Mouse (Mus musculus): ENCODE results near the gene Mbnl2. TPM values are rescaled to one million over a fixed set of nuclear protein-coding genes. Genes with fewer than 3 reads are reported as not detected.

Gene Mbnl2
- total RNA-seq, 1 experiment from 2014 or later = 68.1 TPM

DNA sequence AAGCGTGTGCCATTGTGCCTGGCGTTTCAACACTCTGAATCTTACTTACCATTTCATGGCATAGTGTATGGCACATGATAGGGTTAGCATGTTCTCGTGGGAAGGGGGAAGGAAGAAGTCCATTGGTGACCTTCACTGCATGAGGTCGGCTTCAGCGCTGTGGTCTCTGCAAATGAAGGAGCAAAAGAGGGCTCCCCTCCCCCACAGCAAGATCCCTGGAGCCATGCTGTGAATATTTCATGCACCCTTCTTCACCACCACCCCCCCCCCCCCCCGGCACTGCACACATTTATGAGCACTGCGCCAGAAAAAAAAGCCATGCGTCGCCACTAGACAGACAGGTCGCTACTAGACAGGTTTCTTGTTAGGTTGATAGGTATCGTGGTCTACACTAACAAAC lies 95.2 kb downstream of the Mbnl2 start:
- no peak for ATAC-seq (replicated peaks; ENCODE audit: low read depth, poor library complexity, severe bottlenecking)

DNA sequence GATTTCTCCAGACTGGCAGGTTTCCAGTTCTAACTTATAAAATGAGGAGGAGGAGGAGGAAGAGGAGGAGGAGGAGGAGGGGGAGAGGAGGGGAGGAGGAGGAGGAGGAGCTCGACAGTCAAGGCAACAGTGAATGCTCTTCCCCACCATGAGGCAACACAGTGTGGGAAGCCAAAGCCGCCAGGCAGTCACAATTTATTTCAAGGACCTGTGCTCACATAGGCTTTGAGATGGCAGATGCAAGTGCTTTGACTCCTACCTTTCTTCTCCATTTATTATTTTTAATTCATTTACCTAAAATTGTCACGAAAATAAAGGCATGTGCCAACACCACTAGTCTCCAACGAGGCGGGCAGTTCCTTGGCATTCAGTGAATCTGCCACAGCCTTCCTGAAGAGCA lies 95.7 kb downstream of the Mbnl2 start:
- no peak for ATAC-seq (replicated peaks; ENCODE audit: low read depth, poor library complexity, severe bottlenecking)

DNA sequence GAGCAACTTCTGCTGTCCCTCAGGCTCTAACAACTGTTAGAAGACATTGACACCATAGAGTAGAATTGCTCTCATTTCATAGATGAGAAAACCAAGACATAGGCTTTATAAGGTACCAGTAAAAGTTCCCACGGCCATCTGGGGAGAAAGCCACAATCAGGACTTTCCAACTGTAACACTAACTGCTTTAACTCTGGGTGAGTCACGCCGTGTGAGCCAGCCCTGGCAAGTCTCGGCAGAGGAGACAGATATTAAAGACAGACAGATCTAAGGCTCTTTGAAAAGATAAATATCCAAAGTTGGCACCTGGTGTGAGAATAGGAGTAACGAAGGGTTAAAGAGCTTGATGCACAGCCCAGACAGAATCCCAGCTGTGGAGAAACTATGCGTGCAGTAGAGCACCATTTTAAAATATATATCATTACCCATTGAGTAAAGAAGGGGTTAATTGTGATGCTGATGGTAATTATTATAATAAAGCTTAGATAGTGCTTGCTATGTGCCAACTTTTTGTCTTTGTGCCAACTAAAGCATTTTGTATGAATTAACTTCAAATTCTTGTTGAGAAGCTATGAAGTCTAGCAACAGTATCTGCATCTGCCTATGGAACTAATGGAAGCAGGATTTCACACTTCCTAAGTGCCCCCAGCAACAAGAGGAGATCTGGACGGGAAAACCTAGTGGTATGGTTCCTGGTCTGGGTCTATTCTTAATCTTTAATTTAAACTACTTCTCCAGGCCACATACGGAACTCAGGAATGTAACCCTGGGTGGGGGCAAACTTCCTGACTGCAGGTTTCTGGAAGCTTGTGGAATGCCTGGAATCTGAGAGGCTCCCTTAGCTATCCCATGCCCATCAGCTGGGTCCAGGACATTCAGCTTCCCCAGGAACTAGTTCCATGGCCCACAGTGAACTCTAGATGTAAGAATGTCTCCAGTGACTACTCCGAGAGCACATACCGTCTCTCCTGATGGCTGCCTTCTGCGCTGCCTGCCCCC lies 97.9 kb downstream of the Mbnl2 start:
- ATAC-seq (replicated peaks; ENCODE audit: low read depth, poor library complexity, severe bottlenecking) = no peak

DNA sequence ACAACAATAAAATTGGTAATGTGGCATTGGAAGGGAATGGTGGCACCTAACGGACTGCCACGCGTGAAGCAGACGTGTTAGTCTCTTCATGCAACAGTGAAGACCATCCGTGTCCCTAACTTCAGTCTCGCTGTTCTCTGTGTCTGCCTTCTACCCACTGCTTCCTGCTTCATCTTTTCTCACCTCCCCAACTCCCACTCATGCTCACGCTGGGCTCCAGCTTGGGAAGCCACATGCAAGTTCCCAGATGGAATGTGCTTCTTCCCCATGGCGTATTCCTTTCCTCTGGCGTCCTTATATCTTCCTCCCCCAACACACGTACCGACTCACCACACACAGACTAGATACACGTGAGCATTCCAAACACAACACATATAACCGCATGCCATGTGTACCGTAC lies 99.3 kb downstream of the Mbnl2 start:
- no peak for ATAC-seq (replicated peaks; ENCODE audit: low read depth, poor library complexity, severe bottlenecking)

DNA sequence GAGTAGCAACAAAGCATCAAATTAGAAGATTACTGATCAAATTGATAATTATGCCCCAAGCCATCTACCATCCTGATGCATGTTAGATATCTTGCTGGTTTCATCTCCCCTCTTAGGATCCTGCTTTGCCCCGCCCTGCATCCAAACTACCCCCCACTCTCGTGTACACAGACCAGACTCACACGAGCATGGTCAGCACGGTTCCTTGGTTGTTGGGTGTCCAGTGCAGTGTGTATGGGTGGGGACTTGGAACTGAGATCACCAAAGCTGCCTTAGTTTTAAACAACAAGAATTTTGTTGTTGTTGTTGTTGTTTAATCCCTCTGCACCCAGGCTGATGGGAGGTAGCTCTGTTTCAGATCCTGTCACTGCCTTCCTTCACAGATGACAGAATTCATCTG lies 101.7 kb downstream of the Mbnl2 start:
- ATAC-seq (replicated peaks; ENCODE audit: low read depth, poor library complexity, severe bottlenecking) = no peak

DNA sequence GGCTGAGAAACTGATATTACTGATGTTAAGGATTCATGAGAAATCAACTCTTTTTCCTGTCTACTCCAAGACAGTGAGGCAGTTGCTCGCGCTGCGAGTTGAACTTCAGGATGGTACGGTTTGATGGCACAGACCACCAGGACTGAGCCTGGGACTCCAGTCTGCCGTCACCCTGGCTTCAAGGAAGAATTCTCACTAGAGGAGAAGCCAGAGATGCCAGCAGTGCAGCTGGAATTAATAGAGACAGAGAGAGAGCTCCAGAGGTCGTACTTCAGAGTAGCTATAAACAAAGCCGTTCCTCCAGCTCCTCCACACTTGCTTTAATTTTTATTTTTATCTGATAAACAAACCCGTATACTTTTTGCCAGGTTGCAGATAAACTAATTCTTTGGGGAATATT lies 102.5 kb downstream of the Mbnl2 start:
- no peak for ATAC-seq (replicated peaks; ENCODE audit: low read depth, poor library complexity, severe bottlenecking)

DNA sequence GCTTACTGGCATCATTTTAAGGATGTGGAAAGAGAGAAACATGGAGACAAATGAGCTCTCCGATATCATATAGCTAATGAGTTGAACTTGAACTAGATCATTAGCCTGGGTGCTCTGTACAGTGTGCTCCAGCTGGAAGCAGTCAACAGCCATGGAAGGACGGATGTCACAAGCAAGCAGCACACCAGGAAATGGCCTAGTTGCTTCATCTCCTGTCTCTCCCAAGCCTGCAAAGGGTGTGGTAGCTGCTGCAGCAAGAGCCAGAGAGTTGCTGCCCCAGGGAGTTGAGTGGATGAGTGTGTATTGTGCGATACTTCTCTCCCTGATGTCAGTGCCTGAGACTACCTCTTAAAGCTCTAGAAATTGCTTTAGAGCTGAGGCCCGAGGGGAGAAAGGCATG lies 104.2 kb downstream of the Mbnl2 start:
- peak; percentile 55; the same call in 1 of the 2 replicates for ATAC-seq (replicated peaks; ENCODE audit: low read depth, poor library complexity, severe bottlenecking)

DNA sequence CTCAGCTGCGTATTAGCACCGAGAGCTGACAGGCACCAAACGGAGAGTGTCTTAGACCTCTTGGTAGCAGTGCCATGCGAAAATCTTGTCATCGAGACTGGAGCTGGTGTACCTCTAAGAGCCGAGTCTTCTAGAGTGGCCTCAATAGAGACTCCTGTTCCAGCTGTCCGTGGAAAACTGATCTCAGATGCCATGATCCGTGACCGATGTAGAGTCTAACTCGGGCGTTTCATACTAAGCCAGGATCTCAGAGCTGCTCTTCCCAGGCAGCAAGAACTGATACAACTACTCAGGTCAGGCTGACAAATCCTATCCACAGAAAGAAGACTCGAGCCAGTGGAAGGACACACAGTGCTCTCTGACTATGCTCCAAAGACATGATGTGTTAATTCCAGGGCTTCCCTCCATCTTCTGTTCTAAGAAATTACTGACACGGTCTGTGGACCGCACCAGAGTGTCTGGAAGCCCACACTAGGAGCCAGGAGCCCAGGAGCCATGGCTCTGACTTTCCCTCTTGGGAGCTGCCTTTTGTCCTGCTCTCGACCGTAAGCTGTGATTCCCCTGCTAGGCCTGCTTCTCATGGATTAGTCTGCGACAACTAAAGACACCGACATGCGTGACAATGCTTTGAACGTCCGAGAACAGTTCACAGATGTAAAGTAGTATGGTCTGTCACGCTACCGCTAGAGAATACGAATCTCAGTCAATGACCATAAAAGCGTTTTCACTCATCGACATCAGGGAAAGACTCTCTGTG lies 106.1 kb downstream of the Mbnl2 start:
- ATAC-seq (replicated peaks; ENCODE audit: low read depth, poor library complexity, severe bottlenecking) = no peak

DNA sequence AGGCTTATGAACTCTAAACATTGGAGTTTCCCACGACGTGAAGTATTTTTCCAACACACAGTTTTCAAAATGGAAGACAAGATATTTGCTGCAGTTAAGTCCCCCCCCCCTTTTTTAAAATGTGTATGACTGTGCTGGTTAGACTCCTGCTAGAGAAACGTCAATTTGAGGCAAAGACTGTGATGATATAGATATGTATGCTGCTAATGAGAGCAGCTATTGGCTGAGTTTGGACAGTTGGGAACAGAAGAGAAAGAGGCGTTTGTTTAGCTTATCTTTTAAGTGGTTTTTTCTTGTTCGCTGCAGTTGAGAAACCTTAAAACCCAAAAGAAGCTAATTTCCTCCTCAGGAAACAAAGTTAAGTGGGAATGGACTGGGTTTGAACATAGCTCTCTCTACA lies 106.7 kb downstream of the Mbnl2 start:
- ATAC-seq (replicated peaks; ENCODE audit: low read depth, poor library complexity, severe bottlenecking) = peak; percentile 62

DNA sequence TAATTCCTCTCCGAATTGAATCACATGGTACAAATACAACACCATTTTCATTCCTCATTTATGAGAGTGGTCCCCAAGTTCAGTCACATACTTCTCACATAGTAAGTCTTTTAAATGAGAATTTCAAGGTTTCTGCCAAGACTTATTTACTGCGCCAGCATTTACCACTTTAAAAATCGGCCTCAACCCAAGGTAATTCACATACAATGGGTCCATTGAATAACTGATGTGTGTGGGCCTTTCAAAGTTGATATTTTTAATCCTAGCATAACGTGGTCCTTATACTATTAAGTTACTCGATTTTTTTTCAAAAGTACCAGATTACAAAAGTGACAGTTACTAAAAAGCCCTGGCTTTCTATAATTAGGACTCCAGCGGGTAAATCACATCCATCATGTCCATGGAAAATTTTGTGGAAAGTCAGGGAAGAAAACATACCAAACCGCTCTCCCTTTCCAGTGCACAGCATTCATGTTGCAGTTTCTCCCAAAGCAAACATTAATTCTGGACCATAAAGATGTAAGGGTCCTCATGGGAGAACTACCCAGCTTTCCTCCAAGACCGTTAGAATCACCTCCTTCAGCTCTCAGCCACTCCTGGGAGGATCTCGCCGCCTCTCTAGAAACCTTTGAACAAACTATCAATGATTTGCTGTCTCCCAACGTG lies 107.8 kb downstream of the Mbnl2 start:
- ATAC-seq (replicated peaks; ENCODE audit: low read depth, poor library complexity, severe bottlenecking) = no peak

DNA sequence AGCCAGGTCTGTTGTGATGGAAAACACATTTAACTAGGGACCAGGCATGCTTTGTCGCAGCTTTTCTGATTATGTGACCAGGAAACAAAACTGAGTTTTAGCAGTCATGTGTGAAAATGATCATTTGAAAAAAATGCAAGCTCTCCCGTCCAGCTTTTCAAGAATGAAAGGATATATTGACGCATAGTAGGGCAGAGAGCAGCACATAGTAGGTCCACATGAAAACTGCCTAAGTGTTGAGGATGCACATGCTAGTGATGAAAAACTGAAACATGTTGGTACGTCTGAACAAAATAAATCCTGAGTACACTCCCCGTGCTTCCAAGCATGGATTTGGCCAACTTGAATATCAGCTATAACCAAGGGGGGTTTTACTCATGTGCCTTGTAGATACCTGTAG lies 109.1 kb downstream of the Mbnl2 start:
- no peak for ATAC-seq (replicated peaks; ENCODE audit: low read depth, poor library complexity, severe bottlenecking)

DNA sequence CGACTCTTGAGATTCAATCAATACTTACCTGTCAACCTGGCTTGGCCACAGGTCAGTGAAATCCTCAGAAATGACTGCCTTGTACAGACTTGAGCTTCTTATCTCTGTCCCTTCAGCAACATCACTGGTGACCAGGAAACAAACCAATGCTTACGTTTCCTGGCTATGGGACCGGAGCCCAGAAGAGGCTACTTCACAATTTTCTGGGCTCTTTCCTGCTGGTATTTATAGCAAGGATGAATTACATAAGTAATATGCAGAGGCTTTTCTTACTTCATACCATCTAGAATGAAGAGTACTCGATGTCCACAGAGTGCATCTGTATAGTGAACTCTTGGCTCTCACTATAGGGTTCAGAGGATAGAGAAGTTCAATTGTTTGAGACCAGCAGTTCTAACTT lies 111.8 kb downstream of the Mbnl2 start:
- ATAC-seq (replicated peaks; ENCODE audit: low read depth, poor library complexity, severe bottlenecking) = 0 out of 2 replicates have a peak, but pooled peaks have one; percentile 10

DNA sequence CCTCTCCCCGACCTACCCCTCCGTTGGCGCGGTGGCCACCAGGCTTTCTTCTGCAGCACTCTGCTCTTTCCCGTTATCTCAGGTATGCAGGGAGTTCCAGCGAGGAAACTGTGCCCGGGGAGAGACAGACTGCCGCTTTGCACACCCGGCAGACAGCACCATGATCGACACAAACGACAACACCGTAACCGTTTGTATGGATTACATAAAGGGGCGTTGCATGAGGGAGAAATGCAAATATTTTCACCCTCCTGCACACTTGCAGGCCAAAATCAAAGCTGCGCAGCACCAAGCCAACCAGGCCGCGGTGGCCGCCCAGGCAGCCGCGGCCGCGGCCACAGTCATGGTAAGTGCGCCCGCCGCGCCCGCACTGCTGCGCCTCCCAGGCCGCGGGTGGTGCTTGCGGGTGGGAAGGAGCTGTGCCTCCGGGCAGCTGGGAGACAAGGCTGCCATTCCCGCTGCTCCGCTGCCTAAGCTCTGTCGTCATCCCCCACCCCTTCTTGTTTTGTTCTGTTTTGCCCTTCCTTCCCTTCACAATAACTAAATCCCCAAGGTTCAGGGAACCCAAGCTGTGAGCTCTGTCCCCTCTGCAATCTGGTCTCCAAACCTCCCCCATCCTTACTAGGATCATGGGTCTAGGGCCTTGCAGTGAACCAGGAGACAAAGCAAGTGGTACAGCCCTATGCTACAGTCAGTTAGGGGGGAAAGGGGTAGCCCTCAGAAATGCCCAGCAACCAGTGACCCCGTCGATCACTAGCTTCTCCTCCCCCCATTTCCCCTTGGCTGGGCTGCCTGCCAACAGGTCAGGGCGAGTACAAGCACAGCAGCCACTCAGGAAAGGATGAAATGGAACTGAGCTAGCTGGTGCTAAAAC lies 113.6 kb downstream of the Mbnl2 start:
- no peak for ATAC-seq (replicated peaks; ENCODE audit: low read depth, poor library complexity, severe bottlenecking)

DNA sequence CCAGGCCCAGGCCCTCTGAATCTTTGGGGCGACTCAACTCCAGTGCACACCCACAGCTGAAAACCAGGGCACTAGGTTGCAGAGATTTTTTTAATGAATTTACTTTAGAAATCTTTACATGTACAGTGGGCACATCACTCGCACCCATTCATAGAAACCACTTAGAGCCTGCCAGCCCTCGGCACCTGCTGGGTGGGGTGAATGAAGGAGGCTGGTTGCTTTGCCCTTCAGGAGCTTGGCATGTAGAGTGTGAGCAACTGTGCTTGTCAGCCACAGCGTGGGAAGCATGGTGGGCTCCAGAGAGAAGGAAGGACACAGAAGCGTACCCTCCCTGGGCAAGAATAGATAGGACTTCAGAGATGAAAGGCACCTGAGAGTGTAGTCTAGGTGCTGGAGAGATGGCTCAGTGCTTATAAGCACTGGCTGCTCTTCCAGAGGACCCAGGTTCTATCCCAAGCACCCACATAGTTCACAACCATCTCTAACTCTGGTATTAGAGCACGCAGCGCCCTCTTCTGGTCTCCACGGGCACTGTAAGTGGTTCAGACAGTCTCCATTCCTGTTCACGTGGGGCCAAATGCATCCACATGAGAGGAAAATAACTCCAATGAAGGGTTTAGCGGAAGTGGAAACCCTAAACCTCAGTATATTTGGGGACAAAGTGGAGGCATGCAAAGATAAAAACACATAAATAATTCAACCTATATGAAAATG lies 114.9 kb downstream of the Mbnl2 start:
- ATAC-seq (replicated peaks; ENCODE audit: low read depth, poor library complexity, severe bottlenecking) = no peak

DNA sequence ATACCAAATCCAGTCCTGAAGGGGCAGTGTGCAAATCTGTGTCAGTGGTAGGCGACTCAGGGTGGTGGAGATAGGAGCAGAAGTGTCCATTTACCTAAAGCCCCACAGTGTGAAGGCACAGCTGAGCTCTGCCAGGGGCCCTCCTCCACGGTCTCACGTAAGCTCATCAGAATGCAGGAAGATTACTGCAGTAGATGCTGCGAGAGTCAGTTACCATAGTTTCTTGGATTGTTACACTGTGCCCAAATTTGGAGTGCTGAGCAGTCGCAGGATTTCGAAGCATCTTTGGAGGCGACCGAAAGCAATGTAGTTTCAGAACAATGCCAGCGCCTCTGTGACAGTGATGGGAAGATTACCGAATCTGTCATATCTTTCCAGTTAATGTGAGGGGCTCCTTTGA lies 116.2 kb downstream of the Mbnl2 start:
- ATAC-seq (replicated peaks; ENCODE audit: low read depth, poor library complexity, severe bottlenecking) = no peak

DNA sequence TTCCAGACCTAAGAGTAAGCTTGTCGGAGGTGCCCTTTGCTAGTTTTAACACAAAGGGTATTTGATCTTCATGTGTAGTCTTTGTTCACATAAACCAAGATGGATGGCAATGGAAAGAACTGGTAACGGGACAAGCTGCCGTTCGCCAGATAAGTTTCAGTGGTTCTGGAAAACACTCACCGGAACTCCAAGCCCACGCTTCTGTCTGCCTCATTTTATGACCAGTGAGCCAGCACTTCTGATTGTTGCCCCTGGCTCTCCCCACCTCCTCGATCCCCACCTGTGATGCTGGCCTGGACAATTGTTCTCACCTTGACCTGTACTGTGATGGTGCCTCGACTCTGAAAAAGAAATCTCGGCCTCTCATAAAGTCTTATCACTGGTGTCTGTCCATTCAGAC lies 117.0 kb downstream of the Mbnl2 start:
- ATAC-seq (replicated peaks; ENCODE audit: low read depth, poor library complexity, severe bottlenecking) = no peak

DNA sequence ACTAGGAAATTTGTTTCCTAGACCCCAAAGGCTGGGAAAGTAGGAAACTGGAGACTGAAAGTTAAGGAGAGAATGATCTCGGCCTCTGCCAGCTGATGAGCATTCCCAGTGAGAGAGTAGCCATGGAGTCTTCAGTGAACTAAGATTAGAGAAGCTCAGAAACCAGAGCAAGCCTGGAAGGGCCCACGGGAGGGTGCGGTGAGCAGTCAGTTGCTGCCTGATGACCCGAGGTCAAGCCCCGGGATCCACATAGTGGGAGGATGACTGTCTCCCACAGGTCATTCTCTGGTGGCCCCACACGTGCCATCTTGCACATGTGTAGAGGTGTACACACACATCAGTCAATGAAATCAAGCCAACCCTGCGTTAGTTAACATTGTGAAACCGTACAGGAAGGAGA lies 118.0 kb downstream of the Mbnl2 start:
- ATAC-seq (replicated peaks; ENCODE audit: low read depth, poor library complexity, severe bottlenecking) = no peak

DNA sequence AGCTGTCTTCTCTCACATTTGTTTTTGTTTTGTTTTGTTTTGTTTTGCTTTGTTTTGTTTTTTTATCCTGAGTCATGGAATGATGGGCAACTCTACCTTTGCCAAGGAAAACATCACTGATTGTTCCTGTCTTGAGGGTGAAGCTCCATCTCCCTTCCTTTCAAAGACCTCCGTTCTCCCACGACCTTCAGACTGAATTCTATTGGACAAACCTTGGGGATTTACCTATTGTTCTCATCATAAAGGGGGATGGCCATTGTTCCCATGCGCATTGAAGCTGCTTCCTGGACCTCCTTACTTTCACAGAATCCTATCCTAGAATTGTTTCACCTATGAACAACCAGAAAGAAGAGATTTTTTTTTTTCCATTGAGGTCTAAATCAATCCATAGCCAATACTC lies 118.7 kb downstream of the Mbnl2 start:
- ATAC-seq (replicated peaks; ENCODE audit: low read depth, poor library complexity, severe bottlenecking) = no peak

DNA sequence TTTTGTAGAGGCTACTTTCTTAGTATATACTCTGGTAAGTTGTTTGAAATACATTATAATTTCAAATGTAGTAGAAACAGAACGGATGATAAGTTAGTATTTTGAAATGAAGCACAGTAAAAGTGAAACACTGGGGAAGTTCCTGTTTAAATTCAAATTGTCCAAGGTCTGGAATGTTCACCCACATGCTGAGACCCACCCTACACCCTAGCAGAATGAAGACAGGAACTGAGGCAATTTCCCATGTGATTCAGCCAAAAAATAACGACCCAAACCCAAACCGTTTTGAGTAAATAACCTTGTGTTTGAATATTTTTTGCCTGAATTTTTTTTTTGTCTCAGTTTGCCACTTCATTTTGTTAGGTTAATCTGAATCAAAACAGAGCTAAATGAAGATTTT lies 119.4 kb downstream of the Mbnl2 start:
- peak; percentile 43; the same call in 1 of the 2 replicates for ATAC-seq (replicated peaks; ENCODE audit: low read depth, poor library complexity, severe bottlenecking)

All from common myeloid progenitor, adult 5-6 weeks (primary cell).